Mouse (Mus musculus) E14TG2a.4 (cell line): ENCODE data around the gene Gzmk.
"Not testable (repeated sequence)": the region's sequence is repeated elsewhere in the genome, so short reads cannot be mapped to it uniquely, and the experiment has no call there.

Experiments
- CTCF ChIP-seq: conservative IDR thresholded peaks from 2 replicates; pipeline ENCODE4 v1.5.1; 2014; ENCODE audit warnings: low read length
- NANOG ChIP-seq: IDR thresholded peaks from 2 replicates; pipeline ENCODE4 v1.6.1; 2014; ENCODE audit warnings: borderline replicate concordance, low read length, mixed read lengths
- POU5F1 ChIP-seq: IDR thresholded peaks from 2 replicates; pipeline ENCODE4 v1.6.1; 2014; ENCODE audit warnings: low read length, borderline replicate concordance

DNA sequence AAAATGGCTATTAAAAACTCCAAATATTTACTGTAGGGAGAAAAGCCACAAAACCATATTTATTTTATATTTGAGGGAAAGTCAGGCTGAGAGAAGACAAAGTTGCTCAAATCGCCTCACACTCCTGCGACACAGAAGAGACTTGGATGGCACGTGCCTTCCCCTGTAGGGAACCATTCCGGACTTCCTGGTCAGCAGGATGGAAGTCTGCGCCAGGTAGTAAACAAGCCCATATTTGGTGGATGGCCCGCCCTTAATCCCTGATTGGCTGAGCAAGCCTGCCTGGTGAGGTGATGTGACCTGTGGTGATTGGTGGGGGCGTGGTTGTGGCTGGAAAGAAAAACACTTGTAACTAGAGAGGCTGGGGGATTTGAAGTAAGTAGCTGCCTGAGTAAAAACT lies 26.9 kb upstream of the Gzmk start:
- TF ChIP-seq CTCF, POU5F1, NANOG: not testable (repeated sequence)
